Comparison of ENCODE assay signal across 9 mouse cellular contexts in the genomic region with DNA sequence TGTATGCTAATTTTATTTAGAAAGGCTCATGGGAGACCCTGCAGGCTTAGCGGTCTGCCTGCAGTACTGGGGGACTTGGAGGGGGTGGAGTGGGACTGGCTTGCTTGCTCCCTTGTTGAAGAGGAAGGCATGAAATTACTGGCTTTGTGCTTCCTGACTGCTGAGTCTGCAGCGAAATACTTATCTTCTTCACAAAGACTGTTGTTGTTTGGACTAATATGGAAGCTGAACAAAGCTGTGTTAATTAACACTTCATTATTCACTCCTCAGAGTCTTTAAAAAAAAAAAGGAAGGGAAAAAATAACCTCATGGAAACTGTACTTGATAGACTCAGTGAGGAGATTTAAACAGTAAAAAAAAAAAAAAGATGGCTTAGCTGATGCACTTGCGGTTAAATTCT. TPM values are rescaled to one million over a fixed set of nuclear protein-coding genes. Genes with fewer than 3 reads are reported as not detected.
DNase-seq lines count a peak whose midpoint lies in the region; ATAC-seq lines count a peak whose summit lies in the region.
"Had no signal": no experiment of that assay in that cellular context is flagged by ENCODE, and none has a peak within 500 bp of the region (broad histone marks: within the 10 kb centered on the region; RNA-seq: fewer than 3 reads in every experiment).

No protein-coding gene starts in this region.

- peak overlapping the region; percentile 74; the same call in 1 of the 2 replicates for H3K4me2 ChIP-seq in kidney, embryonic 15.5 days
- no peak overlapping the region for H3K4me2 ChIP-seq in forebrain, embryonic 13.5 days
- no peak overlapping the region for H3K4me2 ChIP-seq in midbrain, embryonic 11.5 days

- no peak overlapping the region for H3K9ac ChIP-seq in kidney, embryonic 15.5 days
- H3K9ac ChIP-seq in forebrain, embryonic 13.5 days = no peak overlapping the region
- H3K9ac ChIP-seq in midbrain, embryonic 11.5 days (ENCODE audit: low read length) = no peak overlapping the region

- ATAC-seq in kidney, embryonic 15.5 days (replicated peaks; ENCODE audit: low FRiP score) = no peak
- peak; percentile 86 for ATAC-seq in forebrain, embryonic 13.5 days
- ATAC-seq in midbrain, embryonic 11.5 days (ENCODE audit: low FRiP score) = peak; percentile 87

- no peak overlapping the region for H3K27ac ChIP-seq in kidney, embryonic 15.5 days
- H3K27ac ChIP-seq in forebrain, embryonic 13.5 days = no peak overlapping the region
- H3K27ac ChIP-seq in midbrain, embryonic 11.5 days (ENCODE audit: low read depth, low read length) = no peak overlapping the region

- H3K9me3 ChIP-seq in kidney, embryonic 15.5 days (replicated peaks) = no peaks in the 10 kb centered on the region
- H3K9me3 ChIP-seq in forebrain, embryonic 13.5 days (replicated peaks) = no peaks in the 10 kb centered on the region
- peaks cover 2% of the 10 kb centered on the region; the same call in 1 of the 2 replicates for H3K9me3 ChIP-seq in midbrain, embryonic 11.5 days (ENCODE audit: control insufficient read depth, low read length)

- 71% methylated on average over 3 of the region's 3 CpGs for WGBS in kidney, embryonic 15.5 days
- 22% methylated on average over 3 of the region's 3 CpGs for WGBS in forebrain, embryonic 13.5 days
- WGBS in midbrain, embryonic 11.5 days = 38% methylated on average over 3 of the region's 3 CpGs

- H3K36me3 ChIP-seq in kidney, embryonic 15.5 days = no peaks in the 10 kb centered on the region
- no peaks in the 10 kb centered on the region for H3K36me3 ChIP-seq in forebrain, embryonic 13.5 days (ENCODE audit: poor library complexity, severe bottlenecking)
- no peaks in the 10 kb centered on the region for H3K36me3 ChIP-seq in midbrain, embryonic 11.5 days (ENCODE audit: control insufficient read depth, insufficient read depth, low read length)

- H3K4me3 ChIP-seq in kidney, embryonic 15.5 days (replicated peaks) = no peak overlapping the region
- H3K4me3 ChIP-seq in forebrain, embryonic 13.5 days = no peak overlapping the region
- no peak overlapping the region for H3K4me3 ChIP-seq in midbrain, embryonic 11.5 days (ENCODE audit: low read depth, low read length)

- H3K27me3 ChIP-seq in kidney, embryonic 15.5 days = no peaks in the 10 kb centered on the region
- no peaks in the 10 kb centered on the region for H3K27me3 ChIP-seq in forebrain, embryonic 13.5 days
- no peaks in the 10 kb centered on the region for H3K27me3 ChIP-seq in midbrain, embryonic 11.5 days (ENCODE audit: control insufficient read depth, insufficient read depth, low read length)

- peaks cover 23% of the 10 kb centered on the region for H3K4me1 ChIP-seq in kidney, embryonic 15.5 days
- peaks cover 19% of the 10 kb centered on the region for H3K4me1 ChIP-seq in forebrain, embryonic 13.5 days
- peaks cover 12% of the 10 kb centered on the region for H3K4me1 ChIP-seq in midbrain, embryonic 11.5 days (ENCODE audit: control insufficient read depth, insufficient read depth, low read length)

- no peak for DNase-seq in kidney, adult 9 months
- peak; percentile 56 for DNase-seq in brain, adult 2 months (ENCODE audit: low read depth, low spot score)
- DNase-seq in midbrain, embryonic 11.5 days (ENCODE audit: low spot score, missing footprints) = peak; percentile 85
- no peak for DNase-seq in right cerebral cortex, postnatal 25 days
- no peak for DNase-seq in layer of hippocampus, adult 9-10 months (ENCODE audit: low spot score)
- no peak for DNase-seq in natural killer cell, adult 2 months (ENCODE audit: low spot score in 2 of 2)

RNA-seq across cellular contexts. Expression of a gene that starts 1.1 kb away (rescaled TPM):
- polyA plus RNA-seq in kidney, embryonic 15.5 days (2015; fragmentation: Nextera tagmentation; extraction: Ambion mirVana) = 6.4 and 7.1 TPM in 2 replicates
- 0.44 and 1.2 TPM in 2 replicates for polyA plus RNA-seq in forebrain, embryonic 13.5 days (2015; fragmentation: Nextera tagmentation; extraction: Ambion mirVana)
- polyA plus RNA-seq in midbrain, embryonic 11.5 days (2014; fragmentation: Nextera tagmentation; extraction: Ambion mirVana) = 0.12 and 0.18 TPM in 2 replicates
- polyA plus RNA-seq: erythroblast, embryonic 14.5 days had no signal

Comparison
In these comparisons a context has a peak if more than half of its experiments do, and no peak if none do; other contexts are left out.
1. DNase-seq: peak in brain, adult 2 months (single experiment) and midbrain, embryonic 11.5 days (single experiment); none in kidney, adult 9 months (single experiment), right cerebral cortex, postnatal 25 days (single experiment), layer of hippocampus, adult 9-10 months (single experiment) and natural killer cell, adult 2 months (0 of 2).